Mouse (Mus musculus) midbrain, embryonic 14.5 days (tissue): Measurements from ENCODE around the gene Uckl1. TPM values are rescaled to one million over a fixed set of nuclear protein-coding genes. Genes with fewer than 3 reads are reported as not detected.

Experiments
- ATAC-seq: fragments of 200-750 bp; cut with Nextera tagmentation; 2 replicates; pipeline ENCODE4 v1.8.0; 2017; ENCODE audit warnings: moderate number of reproducible peaks, moderate library complexity; ENCODE audit not compliant: low FRiP score, low TSS enrichment
- DNase-seq: peaks from one replicate; pipeline ENCODE4 v3.0.0-alpha.2; 2015
- H3K27ac ChIP-seq: fragments of 300-500 bp; sonication (generic); replicated peaks from 2 replicates; pipeline ENCODE4 v1.5.1; 2014; ENCODE audit warnings: mild to moderate bottlenecking, low read depth, low read length, moderate library complexity
- H3K27me3 ChIP-seq: fragments of 300-500 bp; sonication (generic); 2 replicates; pipeline ENCODE4 v1.6.1; 2014; ENCODE audit warnings: low read length, control low read depth, mixed read lengths; ENCODE audit not compliant: control insufficient read depth, insufficient read depth
- H3K36me3 ChIP-seq: fragments of 300-500 bp; sonication (generic); 2 replicates; pipeline ENCODE4 v1.6.1; 2014; ENCODE audit warnings: low read length, control low read depth; ENCODE audit not compliant: control insufficient read depth, insufficient read depth
- H3K4me1 ChIP-seq: fragments of 300-500 bp; sonication (generic); 2 replicates; pipeline ENCODE4 v1.6.1; 2014; ENCODE audit warnings: mild to moderate bottlenecking, antibody characterized with exemption, low read length, control low read depth; ENCODE audit not compliant: control insufficient read depth, insufficient read depth
- H3K4me2 ChIP-seq: fragments of 300-500 bp; sonication (generic); 2 replicates; pipeline ENCODE4 v1.6.1; 2014; ENCODE audit warnings: mild to moderate bottlenecking, low read length, moderate library complexity
- H3K4me3 ChIP-seq: fragments of 300-500 bp; sonication (generic); replicated peaks from 2 replicates; pipeline ENCODE4 v1.5.1; 2014; ENCODE audit warnings: low read depth, low read length
- H3K9ac ChIP-seq: fragments of 300-500 bp; sonication (generic); replicated peaks from 2 replicates; pipeline ENCODE4 v1.6.1; 2014; ENCODE audit warnings: mild to moderate bottlenecking, low read length, moderate library complexity
- H3K9me3 ChIP-seq: fragments of 300-500 bp; sonication (generic); 2 replicates; pipeline ENCODE4 v1.6.1; 2016; ENCODE audit warnings: low read length, control low read depth, mixed read lengths; ENCODE audit not compliant: control insufficient read depth
- WGBS: fragments of 180-500 bp; shearing (Covaris S2); extraction: QIAGEN DNeasy Blood & Tissue Kit; methylation state at CpG from one replicate; pipeline ENCODE4 v1.1.7; 2014; 5-methylcytosine and 5-hydroxymethylcytosine counted together
- polyA plus RNA-seq: library from polyadenylated mRNA; unstranded; fragments of >200 nt; fragmentation: Nextera tagmentation; extraction: Ambion mirVana; gene quantifications from 2 replicates; pipeline ENCODE4 v1.2.1, GENCODE M21; 2014

Uckl1 gene
- polyA plus RNA-seq, 1 experiment from 2014 or later, result 61.0 TPM

GRCm38 (mm10) chr2:181600226-181600758, 15.6 kb upstream of the Uckl1 start:
- Histone ChIP-seq H3K36me3 (peaks cover 14% of the 10 kb centered on the region), H3K4me1 (peaks cover 29% of the 10 kb centered on the region), H3K9me3 (no peaks in the 10 kb centered on the region), H3K27me3 (no peaks in the 10 kb centered on the region), H3K9ac (peak overlapping the region; percentile 81; the same call in 1 of the 2 replicates), H3K4me2 (peak overlapping the region; percentile 85), H3K4me3 (peak overlapping the region; percentile 93), H3K27ac (peak overlapping the region; percentile 84)
- 69% methylated on average over 6 of the region's 6 CpGs for WGBS
- no peak for DNase-seq
- ATAC-seq, result no peak

- H3K4me2 ChIP-seq, result peak within 1 kb of the TSS; percentile 77
- H3K9ac ChIP-seq, result peak within 1 kb of the TSS; percentile 96
- peaks cover 29% of the 10 kb centered on the region for H3K4me1 ChIP-seq
- H3K4me3 ChIP-seq, result peak within 1 kb of the TSS; percentile 77
- peak; percentile 58 for ATAC-seq
- peak; percentile 89 for DNase-seq
- H3K27ac ChIP-seq, result peak within 1 kb of the TSS; percentile 94
- no peaks in the 10 kb centered on the region for H3K9me3 ChIP-seq
- no peaks in the 10 kb centered on the region for H3K27me3 ChIP-seq
- whole genome bisulfite sequencing, result 1% methylated on average over 71 of the region's 71 CpGs
- H3K36me3 ChIP-seq, result peaks cover 14% of the 10 kb centered on the region
Measured at GRCm38 (mm10) chr2:181598454-181599351, 14.0 kb upstream of the Uckl1 start, which contains the start of gene Samd10. Gene Samd10 (minus strand): TSS chr2:181599212.

GRCm38 (mm10) chr2:181597378-181598061, 12.8 kb upstream of the Uckl1 start:
- 66% methylated on average over 7 of the region's 7 CpGs for WGBS
- H3K4me2 ChIP-seq, result peak overlapping the region; percentile 77
- no peaks in the 10 kb centered on the region for H3K27me3 ChIP-seq
- H3K4me1 ChIP-seq, result peaks cover 32% of the 10 kb centered on the region
- no peaks in the 10 kb centered on the region for H3K9me3 ChIP-seq
- H3K9ac ChIP-seq, result no peak overlapping the region
- no peak for ATAC-seq
- no peak overlapping the region; the same call in 1 of the 2 replicates for H3K27ac ChIP-seq
- no peak for DNase-seq
- H3K36me3 ChIP-seq, result peaks cover 14% of the 10 kb centered on the region
- H3K4me3 ChIP-seq, result peak overlapping the region; percentile 77; the same call in 1 of the 2 replicates

- H3K4me3 ChIP-seq, result no peak overlapping the region
- no peak overlapping the region for H3K9ac ChIP-seq
- H3K27ac ChIP-seq, result no peak overlapping the region
- ATAC-seq (no peak), DNase-seq (no peak)
- peaks cover 30% of the 10 kb centered on the region for H3K4me1 ChIP-seq
- 66% methylated on average over 6 of the region's 6 CpGs for WGBS
- H3K27me3 ChIP-seq, result no peaks in the 10 kb centered on the region
- H3K36me3 ChIP-seq, result peaks cover 14% of the 10 kb centered on the region
- H3K9me3 ChIP-seq, result no peaks in the 10 kb centered on the region
- no peak overlapping the region for H3K4me2 ChIP-seq
Measured at GRCm38 (mm10) chr2:181596221-181596960, 11.7 kb upstream of the Uckl1 start.

DNA sequence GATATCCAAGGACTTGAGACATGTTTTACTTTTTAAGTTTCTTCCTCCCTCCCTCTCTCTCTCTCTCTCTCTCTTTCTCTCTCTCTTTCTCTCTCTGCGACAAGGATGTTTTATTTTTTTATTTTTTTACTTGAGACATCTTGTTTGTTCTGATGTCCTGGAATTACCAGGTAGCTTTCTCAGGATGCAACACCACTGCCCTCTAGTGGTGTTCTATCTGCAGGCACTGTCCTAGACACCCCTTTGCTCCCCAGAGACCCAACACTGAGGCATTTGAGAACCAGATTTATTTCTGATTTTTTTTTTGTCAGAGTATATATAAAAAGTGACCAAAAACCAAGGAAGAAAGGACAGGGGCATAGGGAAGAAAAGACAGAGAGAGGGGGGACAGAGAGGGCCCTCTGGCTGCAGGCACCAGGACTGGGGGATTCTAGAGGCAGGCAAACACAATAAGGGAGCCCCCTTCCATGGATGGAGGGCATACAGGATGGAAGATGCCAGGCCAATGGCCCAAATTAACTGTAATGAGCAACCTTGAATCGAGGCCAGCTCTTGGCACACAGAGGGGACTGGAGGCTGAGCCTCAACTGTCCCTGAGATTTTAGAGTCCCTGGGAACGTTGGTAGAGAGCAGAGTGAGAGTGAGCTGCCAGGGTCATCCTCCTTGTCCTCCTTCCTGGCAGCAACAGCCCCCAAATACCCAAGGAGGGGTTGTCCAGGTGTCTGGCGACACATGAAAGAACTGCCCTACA, 10.4 kb upstream of the Uckl1 start:
- no peak overlapping the region for H3K4me3 ChIP-seq
- DNase-seq, result peak; percentile 85
- ATAC-seq, result no peak
- no peak overlapping the region for H3K27ac ChIP-seq
- 78% methylated on average over 4 of the region's 4 CpGs for WGBS
- H3K4me2 ChIP-seq, result no peak overlapping the region
- no peaks in the 10 kb centered on the region for H3K27me3 ChIP-seq
- no peak overlapping the region for H3K9ac ChIP-seq
- peaks cover 30% of the 10 kb centered on the region for H3K4me1 ChIP-seq
- H3K36me3 ChIP-seq, result peaks cover 21% of the 10 kb centered on the region
- no peaks in the 10 kb centered on the region for H3K9me3 ChIP-seq

DNA sequence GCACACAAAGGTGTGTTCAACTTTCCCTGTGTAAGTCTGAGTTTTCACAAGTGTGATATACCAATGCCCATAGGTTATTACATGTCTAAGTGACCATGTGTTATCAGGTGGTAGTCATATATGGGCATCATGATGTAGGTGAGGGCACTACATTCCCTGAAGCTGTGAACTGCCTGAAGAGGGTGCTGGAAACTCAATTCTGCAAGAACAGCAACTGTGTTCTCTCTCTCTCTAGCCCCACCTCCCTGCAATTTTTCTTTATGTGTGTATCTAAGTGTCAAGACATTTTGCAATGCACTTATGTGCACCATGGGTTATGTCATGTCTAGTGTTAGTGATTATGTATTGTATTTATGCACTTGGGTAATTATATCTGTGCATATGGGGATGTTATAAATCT, 9.2 kb upstream of the Uckl1 start:
- Histone ChIP-seq H3K27me3 (no peaks in the 10 kb centered on the region), H3K9ac (no peak overlapping the region), H3K36me3 (peaks cover 33% of the 10 kb centered on the region), H3K4me3 (no peak overlapping the region), H3K4me1 (peaks cover 29% of the 10 kb centered on the region), H3K9me3 (no peaks in the 10 kb centered on the region), H3K27ac (no peak overlapping the region), H3K4me2 (no peak overlapping the region)
- DNase-seq (no peak), ATAC-seq (no peak)

- ATAC-seq (peak; percentile 4; the same call in 1 of the 2 replicates), DNase-seq (no peak)
- Histone ChIP-seq H3K4me3 (peak overlapping the region; percentile 93), H3K9me3 (no peaks in the 10 kb centered on the region), H3K27ac (peak overlapping the region; percentile 89), H3K9ac (peak overlapping the region; percentile 91), H3K4me2 (peak overlapping the region; percentile 74), H3K36me3 (peaks cover 42% of the 10 kb centered on the region), H3K4me1 (peaks cover 25% of the 10 kb centered on the region), H3K27me3 (no peaks in the 10 kb centered on the region)
- WGBS, result 11% methylated on average over 6 of the region's 6 CpGs
Measured at GRCm38 (mm10) chr2:181593042-181593421, 8.3 kb upstream of the Uckl1 start.
